Mouse (Mus musculus) regulatory T cell (primary cell): ENCODE results near the gene Hoxa7.

ENCODE experiments used
- in situ Hi-C: fragments of 300-600 bp; cut with MboI, MseI; formaldehyde crosslinking; loops from one replicate; pipeline ENCODE4 v1.15.1; 2025; ENCODE audit warnings: high pct_unique_total_duplicates

The Hoxa7 gene

DNA sequence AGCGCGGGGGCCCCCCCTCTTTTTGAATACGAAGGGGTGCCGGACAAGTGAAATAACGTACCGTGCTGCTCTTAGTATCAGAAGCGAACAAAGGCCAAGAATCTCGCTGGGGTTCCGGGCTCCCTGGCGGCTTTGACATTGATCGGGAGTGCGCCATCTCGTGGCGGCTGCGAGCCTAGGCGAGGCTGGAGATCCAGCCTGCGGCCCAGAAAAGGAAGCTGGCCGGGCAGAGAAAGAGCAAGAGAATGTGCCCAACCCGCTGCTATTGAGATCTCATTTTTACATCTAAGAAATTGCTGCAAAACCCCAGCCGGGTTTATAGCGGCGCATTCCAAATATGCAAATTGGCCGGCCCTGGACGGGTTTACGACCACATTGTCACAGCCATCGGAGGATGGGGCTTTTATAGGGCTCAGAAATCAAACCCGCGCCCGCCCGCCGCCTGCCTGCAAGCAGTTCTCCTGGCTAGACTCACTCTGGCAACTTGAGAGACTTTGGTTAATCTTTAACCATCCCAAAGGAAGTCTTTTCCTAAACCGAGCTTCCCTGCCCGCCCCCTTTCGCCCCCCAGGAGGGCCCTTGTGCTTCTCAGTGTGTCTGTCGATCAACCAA is 18.8 kb upstream of the Hoxa7 start, which contains the start of gene Hoxa10:
Gene Hoxa10 (minus strand): TSS at position 466 of the 612 bp plus-strand sequence.
- in situ Hi-C loops, result loop anchor here (10.0 kb wide), 1 partner anchor 1066 kb away; no protein-coding TSS in a partner anchor

DNA sequence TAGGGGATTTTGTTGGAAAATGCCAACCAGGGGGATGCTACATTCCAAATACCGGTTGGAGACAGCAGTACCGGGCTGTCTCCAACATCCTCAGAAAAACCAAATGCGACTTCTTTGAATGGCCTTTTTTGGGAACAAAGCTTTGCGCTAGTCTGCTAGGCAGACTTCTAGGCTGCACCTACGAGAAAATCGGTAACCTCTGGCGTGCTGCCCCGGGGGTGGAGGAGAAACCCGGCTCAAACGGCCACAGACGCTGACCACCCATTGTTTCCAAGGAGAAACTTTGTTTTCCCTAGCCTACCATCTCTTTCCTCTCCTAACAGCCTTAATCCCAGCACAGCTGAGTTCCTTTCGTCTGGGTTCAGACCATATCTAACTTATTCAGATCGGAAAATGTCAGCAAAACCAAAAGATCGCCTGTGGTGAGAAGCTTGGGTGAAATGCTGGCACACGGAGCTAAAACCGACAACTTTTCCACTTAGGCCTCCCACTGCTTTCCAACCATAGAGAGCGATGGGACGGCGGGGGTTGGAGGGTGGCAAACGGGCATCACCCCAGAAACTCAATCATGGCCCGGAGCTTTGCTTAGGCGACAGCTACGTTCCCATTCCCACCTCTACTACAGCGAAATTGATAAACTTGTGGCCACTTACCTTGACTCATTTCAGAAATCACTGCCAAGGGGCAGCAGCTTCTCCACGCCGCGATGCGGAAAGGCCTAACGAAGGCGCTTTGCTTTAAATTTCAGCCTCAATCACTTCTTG is 18.2 kb upstream of the Hoxa7 start:
- in situ Hi-C loops, result loop anchor here (10.0 kb wide), 1 partner anchor 1065 kb away; no protein-coding TSS in a partner anchor

DNA sequence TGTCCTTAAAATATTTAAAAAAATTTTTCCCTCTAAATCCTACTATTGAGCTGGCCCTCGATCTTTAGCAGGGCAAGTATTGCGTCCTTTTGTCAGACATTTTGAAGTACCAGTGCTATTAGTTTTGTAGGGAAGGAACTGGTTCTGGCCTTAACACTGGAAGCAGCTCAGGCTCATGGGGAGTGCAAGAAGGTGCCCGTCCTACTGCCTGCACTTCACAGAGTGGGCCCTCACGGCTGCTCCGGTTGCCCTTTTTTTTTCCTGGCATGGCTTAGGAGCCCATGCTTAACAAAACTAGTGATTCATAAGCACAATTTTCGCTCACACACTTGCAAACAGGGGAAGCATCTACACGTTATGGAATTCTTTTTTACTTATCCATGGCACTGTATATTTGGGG is 17.3 kb upstream of the Hoxa7 start:
- in situ Hi-C loops, result no loop called here

DNA sequence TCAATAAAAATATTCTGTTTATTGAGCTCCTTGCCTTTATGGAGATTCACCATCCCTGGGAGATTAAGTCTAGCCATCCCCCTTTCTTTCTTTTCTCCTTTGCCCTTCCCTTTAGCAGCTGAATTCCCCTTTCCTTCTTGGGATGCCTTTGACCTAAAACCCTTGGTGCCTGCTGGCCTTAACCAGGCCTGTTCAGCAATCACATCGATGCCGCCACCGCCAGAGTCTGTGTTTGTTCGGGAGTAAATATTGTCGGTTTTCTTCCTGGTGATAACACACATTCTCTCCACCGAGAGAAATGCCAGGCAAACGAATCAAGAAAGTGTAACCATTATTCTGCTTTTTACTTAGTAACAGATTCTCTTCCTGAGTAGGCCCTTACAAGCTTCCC is 16.5 kb upstream of the Hoxa7 start:
- in situ Hi-C loops, result no loop called here

DNA sequence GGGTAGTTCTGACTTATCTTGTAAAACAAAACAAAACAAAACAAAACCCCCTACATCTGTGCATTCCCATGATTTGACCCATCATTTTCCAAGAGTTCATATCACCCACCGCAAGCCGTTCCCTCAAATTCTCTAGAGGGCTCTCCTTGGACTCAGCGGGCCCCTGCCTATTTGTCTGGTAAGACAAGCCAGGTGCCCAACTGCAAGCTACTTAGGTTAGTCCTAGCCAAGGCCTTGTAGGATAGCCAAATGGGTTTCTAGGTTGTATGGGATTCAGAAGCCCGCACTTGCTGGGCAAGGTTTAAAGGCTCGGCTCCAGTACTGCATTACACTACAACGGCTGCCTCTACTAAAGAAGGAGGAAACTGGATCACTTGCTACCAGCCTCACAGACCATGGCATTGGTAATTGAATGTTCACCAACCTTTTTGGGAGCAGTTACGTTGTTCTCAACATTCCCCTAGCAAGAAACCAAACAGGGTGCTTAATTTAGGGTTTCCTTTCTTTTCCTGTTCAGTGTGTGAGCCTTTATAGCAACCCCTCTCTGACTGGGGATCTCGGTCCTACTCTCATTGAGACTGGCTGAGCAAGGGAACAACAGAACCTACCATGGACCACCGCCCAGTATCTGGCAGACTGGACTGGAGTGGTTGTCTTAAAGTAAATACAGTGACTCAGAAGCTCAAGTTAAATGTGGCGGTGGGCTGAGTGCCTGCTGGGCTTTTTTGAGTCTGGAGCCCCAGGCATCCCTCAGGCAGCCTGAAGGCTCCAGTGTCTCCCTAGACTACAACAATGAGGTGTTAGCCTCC is 15.9 kb upstream of the Hoxa7 start:
- in situ Hi-C loops, result no loop called here

DNA sequence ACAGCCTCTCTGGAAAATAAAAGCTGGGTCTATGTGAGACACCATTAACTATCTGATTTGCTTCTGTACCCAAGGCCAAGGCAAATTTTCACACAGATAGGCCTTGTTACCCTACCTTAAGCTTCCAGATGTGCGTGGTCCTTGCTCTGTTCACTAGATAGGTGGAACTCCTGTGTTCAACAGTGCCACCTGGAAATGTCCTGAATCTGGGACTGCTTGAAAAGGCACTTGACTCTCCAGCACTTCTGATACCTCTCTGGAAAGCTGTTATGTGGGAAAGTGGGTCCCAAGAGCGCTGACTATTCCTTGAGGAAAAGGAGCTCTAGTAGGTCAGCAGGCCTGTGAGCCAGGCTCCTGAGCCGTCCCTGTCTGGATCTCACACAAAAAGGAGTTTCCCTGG is 15.2 kb upstream of the Hoxa7 start:
- in situ Hi-C loops, result no loop called here

DNA sequence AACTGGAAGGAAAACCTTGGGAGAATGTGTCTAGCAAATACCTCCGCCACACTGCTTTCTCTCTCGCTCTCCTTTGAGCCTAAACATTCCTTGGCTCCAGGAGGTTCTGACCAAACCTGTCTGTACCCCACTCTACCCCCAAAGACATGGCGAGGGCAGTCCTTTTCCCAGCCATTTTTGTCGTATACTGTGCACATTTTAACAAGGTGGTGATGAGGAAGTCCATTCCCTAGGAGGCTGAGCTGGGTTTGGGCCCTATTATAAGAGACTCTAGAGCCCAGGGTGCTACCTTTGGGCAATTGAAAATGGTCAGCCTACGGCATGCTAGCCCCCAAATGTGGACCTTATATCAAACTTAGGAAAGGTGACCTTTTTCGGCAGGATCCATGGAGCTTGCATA is 14.2 kb upstream of the Hoxa7 start:
- in situ Hi-C loops, result no loop called here

DNA sequence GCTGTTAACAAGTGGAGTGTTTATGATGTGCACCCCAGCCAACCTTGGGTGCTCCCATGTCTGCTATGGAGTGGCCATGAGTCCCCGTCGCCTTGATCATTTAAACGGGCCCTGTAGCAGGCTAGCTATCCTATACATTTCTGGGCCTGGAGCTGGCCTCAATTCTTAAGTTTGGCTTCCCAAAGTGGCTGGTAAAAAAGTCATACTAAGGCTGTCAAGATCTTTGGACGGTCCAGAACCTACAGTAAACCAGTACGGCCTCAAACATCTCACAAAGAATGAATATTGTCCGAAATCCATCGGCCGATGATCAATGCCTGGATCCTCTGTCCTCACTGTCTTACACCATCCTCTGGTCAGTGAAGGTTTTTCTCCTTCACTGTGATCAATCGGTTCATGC is 13.6 kb upstream of the Hoxa7 start:
- in situ Hi-C loops, result no loop called here

DNA sequence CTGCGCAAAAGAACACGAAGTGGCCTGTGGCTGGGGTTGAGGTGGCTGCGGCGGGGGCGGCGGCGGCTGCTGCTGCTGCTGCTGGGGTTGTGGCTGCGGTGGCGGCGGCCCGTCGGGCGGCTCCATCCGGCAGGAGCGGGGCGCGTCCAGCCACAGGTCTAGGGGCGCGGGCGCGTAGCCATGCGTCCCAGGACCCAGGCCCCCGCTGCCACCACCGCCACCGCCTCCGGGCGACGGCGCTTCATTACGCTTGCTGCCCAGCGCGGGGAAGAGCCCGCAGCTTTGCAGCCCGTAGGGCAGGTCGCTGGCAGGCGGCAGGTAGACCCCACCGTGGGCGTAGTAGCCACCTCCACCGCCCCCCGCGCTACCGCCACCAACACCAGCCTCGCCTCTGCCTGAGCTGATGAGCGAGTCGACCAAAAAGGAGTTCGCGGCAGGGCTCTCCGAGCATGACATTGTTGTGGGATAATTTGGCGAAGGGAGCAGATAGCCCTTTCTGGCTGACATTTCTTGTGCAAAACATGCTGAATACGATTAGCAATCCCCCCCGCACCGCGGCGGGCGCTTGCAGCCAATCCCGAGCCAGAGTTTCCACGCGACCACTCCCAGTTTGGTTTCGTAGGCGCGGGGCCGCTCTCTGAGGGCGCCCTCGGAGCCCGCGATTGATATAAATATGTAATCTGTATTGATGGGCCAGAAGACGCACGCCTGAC is 12.9 kb upstream of the Hoxa7 start:
- in situ Hi-C loops, result no loop called here

DNA sequence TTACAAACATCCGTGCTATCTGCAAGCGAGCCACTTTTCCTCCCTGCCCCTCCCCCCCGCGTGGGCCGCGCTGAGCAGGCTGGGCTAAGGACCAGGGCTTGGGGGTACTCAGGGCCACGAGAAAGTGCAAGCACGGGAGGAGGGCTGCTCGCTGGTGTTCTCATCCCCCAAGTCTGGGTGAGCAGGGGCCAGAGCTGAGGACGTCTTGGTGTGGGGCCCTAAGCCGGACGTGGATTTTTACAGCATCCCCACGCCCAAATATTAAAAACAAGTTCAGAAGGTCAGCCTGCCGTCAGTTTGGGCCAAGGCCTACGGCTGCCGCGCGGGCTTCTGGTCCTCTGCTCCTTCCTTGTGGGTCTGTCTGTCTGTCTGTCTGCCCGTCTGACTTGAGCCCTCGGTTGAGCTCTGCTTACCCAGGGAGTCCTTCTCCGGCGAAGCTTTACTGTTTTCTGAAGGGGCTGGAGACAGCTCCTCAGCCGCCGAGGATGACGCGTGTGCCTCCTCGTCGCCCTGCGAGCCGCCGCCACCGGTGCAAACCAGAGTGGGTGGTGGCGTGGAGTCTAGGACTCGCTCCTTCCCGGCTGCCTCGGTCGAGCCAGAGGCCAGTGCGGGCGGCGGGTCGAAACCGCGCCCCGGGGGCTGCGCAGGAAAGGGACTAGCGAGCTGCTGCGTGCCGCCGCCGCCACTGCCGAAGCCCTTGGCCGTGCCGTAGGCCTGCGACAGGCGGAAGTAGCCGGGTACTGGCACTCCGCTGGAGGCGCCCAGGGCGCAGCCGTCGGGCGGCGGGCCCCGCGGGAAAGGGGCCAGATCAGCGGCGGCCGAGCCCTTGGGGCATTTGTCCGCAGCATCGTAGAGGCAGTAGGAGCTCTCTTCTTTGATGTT is 12.1 kb upstream of the Hoxa7 start:
- in situ Hi-C loops, result no loop called here

DNA sequence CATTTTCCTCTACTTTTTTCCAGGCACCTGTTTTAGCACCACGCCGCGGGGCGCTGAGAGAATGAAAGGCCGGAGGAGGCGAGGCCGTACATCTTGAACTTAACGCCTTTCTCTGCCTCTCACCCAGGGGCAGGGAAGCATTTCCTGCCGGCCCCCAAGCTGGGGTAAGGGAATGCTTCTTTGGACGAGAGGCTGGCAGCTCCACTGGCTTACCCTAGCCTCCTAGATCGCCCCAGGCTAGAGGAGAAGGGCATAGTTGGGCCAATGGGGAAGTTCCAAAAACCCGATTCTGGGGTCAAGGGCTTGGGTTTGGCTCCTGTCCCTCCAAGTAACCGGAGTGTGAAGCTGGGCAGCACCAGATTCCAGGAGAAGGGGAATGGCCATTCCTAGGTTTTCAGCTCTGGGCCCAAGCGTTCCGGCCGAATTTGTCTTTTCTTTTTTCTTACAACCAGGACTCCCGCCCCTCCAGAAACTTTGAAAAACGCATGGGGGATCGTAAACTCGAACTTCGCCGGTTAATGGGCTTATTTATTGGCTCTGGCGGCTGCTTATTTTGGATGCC is 11.4 kb upstream of the Hoxa7 start:
- in situ Hi-C loops, result no loop called here

DNA sequence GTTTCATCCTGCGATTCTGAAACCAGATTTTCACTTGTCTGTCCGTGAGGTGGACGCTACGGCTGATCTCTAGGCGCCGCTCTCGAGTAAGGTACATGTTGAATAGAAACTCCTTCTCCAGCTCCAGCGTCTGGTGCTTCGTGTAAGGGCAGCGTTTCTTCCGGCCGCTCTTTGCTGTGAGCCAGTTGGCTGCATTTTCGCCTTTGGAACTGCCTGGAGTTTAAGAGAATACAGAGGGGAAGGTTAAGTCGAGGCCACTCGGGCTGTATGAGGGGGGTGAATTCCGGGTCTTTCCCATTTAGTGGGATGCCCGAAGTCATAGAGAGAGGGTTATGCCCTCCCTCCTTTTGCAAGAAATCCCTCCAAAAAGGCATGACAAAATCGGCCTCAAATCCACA is 10.9 kb upstream of the Hoxa7 start:
- in situ Hi-C loops, result no loop called here

DNA sequence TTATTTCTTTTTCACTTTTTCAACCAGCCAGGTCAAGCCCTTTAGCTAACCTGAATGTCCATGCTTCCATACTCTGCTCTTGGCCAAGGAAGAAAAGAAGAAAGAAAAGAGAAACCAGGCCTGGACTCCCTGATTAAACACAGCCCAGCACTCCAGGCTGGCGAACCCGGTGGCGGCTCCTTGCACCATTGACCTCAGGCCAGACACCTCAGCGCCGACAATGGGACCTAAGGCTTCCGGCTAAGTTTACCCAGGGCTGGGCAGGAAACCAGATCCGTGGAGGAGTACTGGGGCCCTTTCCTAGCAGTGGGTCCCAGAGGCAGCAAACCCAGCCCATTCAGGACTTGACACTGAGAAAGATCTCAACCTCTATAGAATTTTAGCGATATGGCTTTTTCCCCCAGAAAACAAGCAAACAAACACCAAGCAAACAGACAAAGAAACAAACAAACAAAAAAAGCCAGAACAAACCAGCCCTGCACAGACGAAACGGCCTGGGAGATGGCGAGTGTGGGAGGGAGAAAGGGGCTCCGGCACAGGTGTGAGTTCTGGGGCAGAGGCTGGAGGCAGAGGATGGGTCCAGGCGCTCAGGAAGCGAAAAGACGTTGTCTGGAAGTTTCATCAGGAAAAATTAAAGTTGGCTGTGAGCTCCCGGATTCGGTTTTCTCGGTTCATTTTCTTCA is 10.4 kb upstream of the Hoxa7 start:
- in situ Hi-C loops, result no loop called here

DNA sequence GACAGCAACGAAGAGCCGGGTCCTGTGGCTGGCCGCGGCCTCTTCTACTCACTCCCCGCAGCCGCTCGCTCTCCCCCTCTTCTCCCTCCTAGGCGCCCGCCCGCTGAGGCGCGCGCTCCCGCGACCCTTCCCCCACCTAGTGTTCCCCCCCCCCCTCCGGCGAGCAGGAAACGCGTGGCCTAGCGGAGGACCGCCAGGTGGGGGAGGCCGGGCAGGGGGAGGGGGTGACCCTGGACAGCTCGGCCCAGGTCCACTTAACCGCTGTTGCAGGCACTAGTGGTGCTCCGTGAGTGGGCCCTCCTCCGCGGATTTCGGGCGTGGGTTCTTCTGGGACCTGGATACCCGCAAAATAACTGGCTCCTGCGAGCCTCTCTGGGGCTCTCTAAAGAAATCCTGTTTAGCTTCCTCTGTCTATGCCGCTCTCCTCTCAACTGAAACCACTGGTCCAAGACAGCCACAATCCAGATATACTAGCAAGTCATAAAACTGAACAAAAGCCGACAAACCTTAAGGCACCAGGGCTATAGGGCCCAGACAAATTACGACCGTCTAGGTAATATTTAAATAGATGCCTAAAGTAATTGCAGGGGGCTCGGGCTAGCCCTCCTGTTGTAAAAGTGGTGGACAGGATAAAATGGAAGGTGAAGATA is 9.0 kb upstream of the Hoxa7 start, which contains the start of gene Hoxa9:
Gene Hoxa9 (minus strand): TSS at position 574 of the 650 bp plus-strand sequence.
- in situ Hi-C loops, result no loop called here

DNA sequence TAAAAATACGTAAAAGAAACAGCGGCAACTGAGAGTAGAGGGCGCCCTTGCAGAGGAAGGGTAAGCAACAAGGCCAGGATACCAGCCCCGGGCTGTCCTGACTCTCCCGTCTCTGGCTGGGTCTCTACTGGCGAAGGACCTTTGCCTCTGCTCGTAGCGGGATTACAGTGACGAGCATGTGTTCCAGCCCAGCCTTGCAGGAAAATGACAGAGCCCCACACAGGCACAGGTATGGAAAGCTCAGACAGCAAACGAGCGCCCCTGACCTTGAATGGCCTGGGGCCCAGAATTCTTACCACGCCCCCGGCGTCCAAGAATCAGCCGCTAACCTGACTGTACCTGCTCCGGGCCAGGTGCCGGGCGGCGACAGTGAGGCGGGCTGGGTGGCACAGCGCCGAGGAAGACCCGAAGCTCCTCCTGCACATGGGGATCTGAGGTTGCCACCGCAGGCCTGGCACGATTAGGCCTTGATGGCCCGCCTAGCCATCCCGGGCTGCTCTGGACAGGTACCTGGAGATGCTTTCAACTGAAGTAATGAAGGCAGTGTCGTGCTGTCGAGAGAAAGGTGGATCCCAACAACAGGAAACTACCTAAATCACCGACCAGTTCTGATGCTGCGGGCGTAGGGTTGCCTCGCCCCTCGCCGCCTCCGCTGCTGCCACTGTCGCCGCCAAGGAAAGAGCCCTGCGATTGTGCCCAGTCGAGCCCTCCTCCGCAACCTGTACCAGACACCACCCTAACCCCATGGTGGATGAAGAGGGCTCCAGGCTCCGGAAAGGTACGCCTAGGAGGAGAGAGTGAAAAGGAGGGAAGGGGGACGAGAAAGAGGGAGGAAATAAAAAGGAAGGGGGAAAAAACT is 8.1 kb upstream of the Hoxa7 start:
- in situ Hi-C loops, result loop anchor here (5.0 to 10.0 kb wide), 2 partner anchors 222 to 1025 kb away; no protein-coding TSS in a partner anchor

DNA sequence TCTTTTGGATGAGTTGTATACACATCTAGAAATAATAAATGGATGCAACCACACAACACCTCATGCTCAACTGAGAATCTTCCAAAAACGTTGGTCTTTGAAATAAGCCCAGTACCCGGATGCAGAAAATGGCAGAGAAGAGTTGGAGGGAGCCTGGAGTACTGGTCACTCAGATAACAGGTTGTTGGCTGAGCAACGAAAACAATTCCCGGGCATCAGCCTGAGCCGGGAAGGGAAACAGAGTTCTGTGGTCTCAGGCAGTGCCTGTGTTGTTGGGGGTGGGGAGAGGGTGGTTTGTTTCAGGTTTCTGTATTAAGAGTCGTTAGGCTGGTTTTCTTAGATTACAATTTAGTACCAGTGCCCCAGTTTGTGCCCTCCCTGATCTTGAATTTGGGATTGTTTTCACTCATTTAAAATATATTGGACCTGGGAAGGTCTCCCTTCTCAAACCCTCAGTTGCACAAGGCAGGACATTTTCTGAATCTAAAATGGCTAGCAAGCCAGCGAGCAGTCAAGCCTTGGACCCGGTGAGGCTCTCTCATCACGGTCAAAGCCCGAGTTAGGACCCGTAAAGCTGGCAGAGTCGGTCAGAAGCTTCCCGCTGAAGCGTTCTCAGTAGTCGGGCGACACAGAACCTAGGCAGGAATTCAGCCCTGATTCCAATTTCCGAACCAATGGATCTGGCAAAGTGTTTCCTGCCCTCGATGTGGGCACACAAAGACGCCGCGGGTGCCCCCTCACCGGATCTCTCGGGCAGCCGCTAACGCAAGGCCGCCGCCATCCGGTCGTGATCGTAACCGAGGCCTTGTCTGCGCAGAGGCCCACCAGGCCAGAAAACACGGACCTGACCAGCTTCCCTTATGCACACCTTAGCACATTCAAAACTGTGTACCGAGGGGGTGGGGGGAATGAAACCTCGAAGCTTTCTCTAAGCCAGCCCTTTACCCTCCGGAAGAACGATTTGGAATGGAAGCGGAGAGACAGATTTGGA is 7.1 kb upstream of the Hoxa7 start:
- in situ Hi-C loops, result loop anchor here (5.0 to 10.0 kb wide), 2 partner anchors 221 to 1024 kb away; no protein-coding TSS in a partner anchor
